Mouse (Mus musculus): ENCODE measurements at regions not wholly inside any gene's neighbourhood (a gene's known extent, or its start where the extent isn't known, plus 50 kb on each side); places are given as distances from the start of the nearest gene placed in this dataset.
A peak's percentile ranks its signal among the peaks of the same experiment; 100 is the strongest.

GRCm38 (mm10) chrX:167091841-167092240 is 117.3 kb downstream of the Tmsb4x start:
- ATAC-seq, result peak; percentile 88

- peak; percentile 76 for ATAC-seq
These were observed 120.2 kb downstream of the Tmsb4x start for GRCm38 (mm10) chrX:167088930-167089329.

- no peak for ATAC-seq
These were observed 120.7 kb downstream of the Tmsb4x start for GRCm38 (mm10) chrX:167088438-167088837.

- no peak for ATAC-seq
These were observed 128.3 kb downstream of the Tmsb4x start for GRCm38 (mm10) chrX:167080821-167081220.

GRCm38 (mm10) chrX:167069075-167069474 is 140.0 kb downstream of the Tmsb4x start:
- ATAC-seq, result peak; percentile 65

- no peak for ATAC-seq
These were observed 141.2 kb downstream of the Tmsb4x start for GRCm38 (mm10) chrX:167067918-167068317.

- peak; percentile 86 for ATAC-seq
These were observed 145.2 kb downstream of the Tmsb4x start for GRCm38 (mm10) chrX:167063881-167064280.

- ATAC-seq, result no peak
These were observed 156.7 kb downstream of the Tmsb4x start for GRCm38 (mm10) chrX:167052456-167052855.

- peak; percentile 60 for ATAC-seq
These were observed 159.0 kb downstream of the Tmsb4x start for GRCm38 (mm10) chrX:167050066-167050465.

- ATAC-seq, result peak; percentile 52
These were observed 159.7 kb downstream of the Tmsb4x start for GRCm38 (mm10) chrX:167049191-167049968.

GRCm38 (mm10) chrX:167037971-167038370 is 171.1 kb downstream of the Tmsb4x start:
- ATAC-seq, result no peak

GRCm38 (mm10) chrX:167036355-167036754 is 172.8 kb downstream of the Tmsb4x start:
- ATAC-seq, result peak; percentile 57

GRCm38 (mm10) chrX:167035639-167036038 is 173.5 kb downstream of the Tmsb4x start:
- ATAC-seq, result no peak

GRCm38 (mm10) chrX:167033091-167033490 is 176.0 kb downstream of the Tmsb4x start:
- ATAC-seq, result no peak

GRCm38 (mm10) chrX:167032586-167032985 is 176.5 kb downstream of the Tmsb4x start:
- ATAC-seq, result no peak

- ATAC-seq, result no peak
These were observed 177.6 kb downstream of the Tmsb4x start for GRCm38 (mm10) chrX:167031543-167031942.

GRCm38 (mm10) chrX:167015602-167016001 is 193.5 kb downstream of the Tmsb4x start:
- ATAC-seq, result no peak

GRCm38 (mm10) chrX:167014322-167014721 is 194.8 kb downstream of the Tmsb4x start:
- ATAC-seq, result no peak

- ATAC-seq, result no peak
These were observed 196.2 kb downstream of the Tmsb4x start for GRCm38 (mm10) chrX:167012891-167013290.

GRCm38 (mm10) chrX:167011977-167012542 is 197.1 kb downstream of the Tmsb4x start:
- no peak for ATAC-seq

GRCm38 (mm10) chrX:166995855-166996254 is 213.3 kb downstream of the Tmsb4x start:
- ATAC-seq, result no peak

- ATAC-seq, result no peak
These were observed 228.1 kb downstream of the Tmsb4x start for GRCm38 (mm10) chrX:166981003-166981402.

- ATAC-seq, result no peak
These were observed 228.6 kb downstream of the Tmsb4x start for GRCm38 (mm10) chrX:166980504-166980903.

GRCm38 (mm10) chrX:166977029-166977428 is 232.1 kb downstream of the Tmsb4x start:
- ATAC-seq, result no peak

Data from inflammation-experienced regulatory T-cells, adult 6 months (primary cell).